Mouse (Mus musculus) fibroblast of lung, adult 2 months (primary cell): ENCODE measurements at regions not wholly inside any gene's neighbourhood (a gene's known extent, or its start where the extent isn't known, plus 50 kb on each side); places are given as distances from the start of the nearest gene placed in this dataset.

Experiments
- DNase-seq: peaks from one replicate; pipeline ENCODE4 v3.0.0-alpha.2; 2011; ENCODE audit warnings: low read depth

DNA sequence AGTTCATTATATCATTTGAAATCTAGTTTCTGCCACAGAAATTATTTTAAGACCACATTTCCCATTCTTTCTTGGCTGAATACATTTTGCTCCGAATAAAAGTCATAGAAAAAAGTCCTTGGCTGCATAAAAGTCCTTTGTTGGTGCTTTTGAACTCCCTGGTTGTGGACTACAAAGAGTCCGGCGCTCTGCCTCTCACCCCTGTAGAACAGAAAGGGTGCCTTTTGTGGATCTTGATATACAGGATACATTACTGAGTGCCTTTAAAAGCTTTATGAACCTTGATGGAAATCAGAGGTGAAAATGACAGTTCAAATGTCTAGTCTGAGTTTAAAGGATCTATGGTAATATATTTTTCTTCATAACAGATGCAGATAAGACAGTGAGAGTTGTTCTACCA lies 355.5 kb downstream of the Anxa1 start:
- no peak for DNase-seq

DNA sequence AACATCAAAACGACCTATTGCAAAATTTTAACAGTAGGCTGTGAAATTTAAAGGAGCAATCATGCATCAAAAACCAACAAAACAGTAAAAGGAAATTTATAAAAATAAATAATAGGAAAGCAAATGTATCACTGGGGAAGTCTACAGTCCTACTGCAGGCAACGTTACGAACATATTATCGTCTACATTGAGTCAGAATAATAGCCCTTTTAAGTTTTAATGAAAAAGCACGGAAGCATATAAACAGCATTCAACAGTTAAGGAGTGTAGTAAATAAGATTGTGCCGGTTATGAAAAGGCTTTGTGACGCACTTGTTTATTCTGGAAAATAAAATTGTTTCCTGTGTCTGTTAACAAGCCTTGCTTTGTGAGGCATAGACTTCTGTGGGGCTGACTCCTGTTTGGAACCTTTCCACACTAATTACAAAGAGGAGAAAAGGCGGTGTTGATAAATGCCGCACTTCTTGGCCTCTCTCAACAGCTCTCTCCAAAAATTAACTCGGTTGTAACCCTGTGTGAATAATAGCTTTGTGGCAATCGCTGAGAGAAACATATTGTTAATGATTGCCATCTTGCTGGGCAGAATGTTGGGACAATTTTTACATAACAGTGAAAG lies 363.0 kb downstream of the Anxa1 start:
- no peak for DNase-seq

- no peak for DNase-seq
Measured at GRCm38 (mm10) chr19:20014114-20014513, 376.6 kb downstream of the Anxa1 start.

GRCm38 (mm10) chr19:20009801-20010441 lies 380.8 kb downstream of the Anxa1 start:
- DNase-seq: no peak

DNA sequence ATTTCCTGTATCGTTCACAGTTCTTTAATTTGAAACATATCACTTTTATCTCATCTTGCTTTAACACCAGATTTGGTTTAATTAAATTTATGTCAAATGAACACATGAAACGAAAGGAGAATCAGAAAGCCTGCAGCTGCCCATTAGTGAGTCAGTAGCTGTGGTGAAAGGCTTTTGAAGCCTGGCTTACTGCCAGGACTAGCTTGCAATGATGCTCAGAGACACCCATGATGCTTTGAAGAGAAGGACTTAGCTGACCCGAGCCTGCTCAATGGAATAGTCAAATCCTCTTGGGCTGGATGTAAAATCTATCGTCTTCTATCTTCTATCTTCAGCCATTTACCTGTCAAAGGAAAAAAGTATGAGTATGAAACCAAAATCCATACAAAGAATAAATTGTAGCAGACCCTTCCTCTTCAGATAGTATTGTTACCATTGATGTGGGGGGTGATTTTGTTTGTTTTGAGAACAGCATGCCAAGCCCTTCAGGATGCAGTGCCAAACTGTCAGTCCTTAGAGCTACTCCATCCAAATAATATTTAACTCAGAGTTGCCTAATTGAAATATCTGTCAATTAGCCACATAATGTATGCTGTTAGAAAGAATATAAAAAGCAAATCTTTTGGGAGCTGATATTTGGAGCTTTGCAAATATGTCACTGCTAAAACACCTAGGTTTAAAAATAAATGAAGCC lies 384.7 kb downstream of the Anxa1 start:
- DNase-seq: no peak

DNA sequence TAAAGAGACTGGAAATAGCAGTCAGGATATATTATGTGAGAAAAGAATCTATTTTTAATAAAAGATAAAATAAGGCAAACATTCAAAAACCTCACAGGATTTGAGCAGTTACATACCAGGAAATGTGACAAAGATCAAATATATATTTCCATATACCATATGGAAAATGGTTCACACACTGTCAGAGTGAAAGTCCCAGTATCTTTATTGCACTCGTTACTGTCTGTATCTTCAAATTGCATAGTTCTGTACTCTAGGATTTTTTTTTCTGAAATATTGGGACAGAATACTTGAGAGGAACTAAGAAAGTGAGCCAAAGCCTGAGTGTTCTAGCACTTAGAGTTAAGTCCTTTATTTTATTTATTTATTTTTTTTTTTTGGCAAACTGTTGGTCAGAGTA lies 403.5 kb downstream of the Anxa1 start:
- DNase-seq: no peak

DNA sequence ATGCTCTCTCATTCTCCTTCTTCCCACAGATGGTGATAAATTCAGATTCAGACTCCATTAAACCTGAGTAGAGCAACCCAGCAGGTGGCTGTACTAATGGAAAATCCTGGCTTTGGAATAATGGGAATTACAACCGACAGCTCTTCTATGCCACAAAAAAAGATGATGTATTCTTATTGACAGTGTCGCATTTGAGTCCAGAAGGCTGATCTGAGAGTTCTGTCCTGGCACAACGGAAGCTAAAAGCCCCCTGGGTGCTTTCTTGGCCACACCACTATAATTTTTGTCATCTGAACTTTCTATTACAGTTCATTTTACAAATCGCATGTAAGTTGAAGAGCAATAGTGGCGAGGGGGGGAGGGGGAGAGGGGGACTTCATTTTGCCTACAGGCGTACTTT lies 411.9 kb downstream of the Anxa1 start:
- DNase-seq: no peak

DNA sequence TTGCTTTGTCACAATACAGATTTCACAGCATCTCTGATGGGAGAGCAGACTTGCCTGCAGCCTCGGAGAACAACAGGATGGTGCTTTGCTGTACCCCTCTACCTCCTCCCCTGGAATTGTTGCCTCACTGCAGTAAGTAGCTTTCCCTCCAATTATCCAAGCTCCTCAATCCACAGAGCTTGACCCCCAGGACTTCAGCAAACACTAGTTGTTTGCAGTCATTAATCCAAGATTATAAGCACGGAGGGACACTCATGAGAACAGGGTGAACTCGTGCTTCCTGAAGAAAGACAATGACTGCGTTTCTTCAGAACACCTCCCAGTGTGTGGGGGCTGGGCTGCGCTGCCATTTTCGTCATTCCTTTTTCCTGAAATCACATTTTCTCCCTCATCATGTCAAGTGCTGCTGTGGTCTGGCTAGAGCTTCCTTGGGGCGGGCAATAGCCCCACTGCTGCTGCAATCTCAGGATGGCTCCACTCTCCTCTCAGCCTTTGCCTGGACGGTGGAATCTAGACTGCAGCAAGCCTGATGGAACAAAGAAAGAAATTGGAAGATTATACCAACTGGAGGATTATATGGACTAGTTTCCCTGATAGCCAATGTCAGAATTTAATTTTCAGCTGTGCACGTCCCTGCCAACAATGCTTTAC lies 413.0 kb downstream of the Anxa1 start:
- DNase-seq: no peak

GRCm38 (mm10) chr19:19976776-19977175 lies 414.0 kb downstream of the Anxa1 start:
- no peak for DNase-seq

- no peak for DNase-seq
Measured at GRCm38 (mm10) chr19:19969780-19970512, 420.8 kb downstream of the Anxa1 start.

DNA sequence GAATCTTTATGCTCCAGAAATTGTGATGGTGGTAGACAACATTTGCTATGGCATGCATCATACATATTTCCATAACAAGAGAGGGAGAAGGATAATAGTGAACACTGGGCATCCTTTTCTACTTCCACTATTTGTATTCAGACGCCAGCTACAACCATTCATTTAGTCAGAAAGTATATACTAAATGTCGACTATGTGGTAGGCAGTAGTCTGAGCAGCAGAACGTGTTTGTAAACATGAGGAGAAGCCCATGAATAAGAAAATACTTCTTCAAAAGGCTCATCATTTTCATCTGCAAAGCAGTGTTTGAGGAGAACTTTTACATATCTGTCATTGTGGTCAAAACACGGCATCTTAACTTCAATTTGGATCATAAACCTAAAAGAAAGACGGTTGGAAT lies 421.4 kb downstream of the Anxa1 start:
- no peak for DNase-seq

DNA sequence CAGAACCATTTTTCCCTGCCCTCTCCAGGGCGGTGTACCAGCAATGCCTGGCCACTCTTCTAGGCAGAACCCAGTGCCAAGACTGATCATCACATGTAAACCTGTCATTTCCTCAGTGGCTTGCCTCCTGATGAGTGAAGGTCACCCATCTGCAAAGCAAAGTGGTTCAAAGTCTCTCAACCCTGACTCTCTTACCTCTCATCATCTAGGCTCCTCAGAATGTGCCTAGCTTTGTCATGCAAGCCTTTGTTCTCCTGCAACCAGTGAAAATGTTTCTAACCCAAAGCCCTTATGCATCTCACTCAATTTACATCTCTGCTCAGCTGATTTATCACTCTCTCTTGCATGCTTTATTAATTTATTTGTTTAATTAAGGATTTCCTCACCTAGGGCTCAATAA lies 445.5 kb downstream of the Anxa1 start:
- DNase-seq: no peak

- DNase-seq: no peak
Measured at GRCm38 (mm10) chr19:19942697-19943096, 448.0 kb downstream of the Anxa1 start.

GRCm38 (mm10) chr19:19921109-19921508 lies 469.6 kb downstream of the Anxa1 start:
- DNase-seq: no peak

DNA sequence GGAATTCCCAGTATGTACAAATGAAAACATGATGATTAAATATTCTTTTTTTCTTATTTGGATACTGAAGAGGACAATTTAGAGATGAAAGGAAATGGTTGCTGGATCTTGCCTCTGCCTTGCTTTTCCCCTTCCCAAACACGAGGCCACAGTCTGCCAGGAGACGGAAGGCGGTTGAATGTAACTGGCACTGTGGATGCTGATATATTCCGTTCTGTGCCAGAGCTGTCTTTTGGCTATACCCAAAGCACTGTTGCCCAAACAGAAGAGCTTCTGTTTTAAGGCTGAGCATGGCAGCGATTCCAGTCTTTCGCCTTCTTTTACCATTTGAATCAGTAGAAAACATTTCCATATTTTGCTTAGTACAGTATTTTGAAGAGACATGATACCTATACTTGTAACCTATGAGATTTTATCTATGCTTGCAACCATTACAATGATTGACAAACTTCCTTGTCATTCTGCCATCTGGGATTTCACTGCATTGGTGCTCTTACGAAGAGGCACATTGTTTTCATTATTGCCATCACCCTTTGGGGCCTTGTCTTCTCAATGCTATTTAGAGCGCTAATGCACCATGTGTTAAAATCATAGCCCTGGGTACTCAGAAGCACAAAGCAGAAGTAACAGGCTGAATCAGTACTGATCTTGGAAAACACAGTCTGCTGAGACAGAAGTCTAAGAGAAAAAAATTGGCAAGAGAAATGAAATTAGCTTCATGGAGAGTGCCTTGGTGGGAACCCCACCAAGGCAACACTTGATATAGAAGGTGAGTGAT lies 504.6 kb downstream of the Anxa1 start:
- no peak for DNase-seq

GRCm38 (mm10) chr19:19880895-19881294 lies 509.8 kb downstream of the Anxa1 start:
- no peak for DNase-seq

GRCm38 (mm10) chr19:19848152-19848551 lies 542.6 kb downstream of the Anxa1 start:
- DNase-seq: no peak

GRCm38 (mm10) chr19:19807992-19808391 lies 582.8 kb downstream of the Anxa1 start:
- no peak for DNase-seq

GRCm38 (mm10) chr19:19793835-19794234 lies 596.9 kb downstream of the Anxa1 start:
- no peak for DNase-seq

GRCm38 (mm10) chr19:19783507-19783906 lies 607.2 kb downstream of the Anxa1 start:
- peak; percentile 33 for DNase-seq

DNA sequence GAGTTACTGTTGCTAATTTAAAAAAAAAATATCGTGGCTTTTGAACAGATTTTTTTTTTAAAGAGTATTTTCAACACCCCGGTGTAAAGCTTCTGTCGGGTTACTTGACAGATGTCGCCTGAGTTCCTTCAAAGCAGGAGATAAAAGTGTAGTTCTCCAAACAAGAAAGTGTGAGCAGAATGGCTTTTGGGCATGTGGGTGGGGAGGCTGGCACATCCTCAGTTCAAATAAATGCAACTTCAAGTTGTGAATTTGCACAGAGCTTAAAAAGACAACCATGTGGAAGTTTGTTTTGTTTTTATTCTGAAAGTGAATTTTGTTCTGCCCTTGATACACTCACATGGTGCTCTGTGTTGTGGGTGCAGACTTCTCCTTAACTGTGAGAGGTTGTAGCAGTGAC lies 612.9 kb downstream of the Anxa1 start:
- no peak for DNase-seq

GRCm38 (mm10) chr19:19770990-19771389 lies 619.8 kb downstream of the Anxa1 start:
- DNase-seq: no peak
